Mouse (Mus musculus) lung, postnatal 0 days (tissue): ENCODE measurements around the gene Serpine2.

Source experiments
- CTCF ChIP-seq: IDR thresholded peaks from 2 replicates; pipeline ENCODE4 v1.5.1; 2016; ENCODE audit warnings: antibody characterized with exemption, mild to moderate bottlenecking
- EP300 ChIP-seq: IDR thresholded peaks from 2 replicates; pipeline ENCODE4 v1.6.1; 2016; ENCODE audit warnings: antibody characterized with exemption, mild to moderate bottlenecking, control low read depth

DNA sequence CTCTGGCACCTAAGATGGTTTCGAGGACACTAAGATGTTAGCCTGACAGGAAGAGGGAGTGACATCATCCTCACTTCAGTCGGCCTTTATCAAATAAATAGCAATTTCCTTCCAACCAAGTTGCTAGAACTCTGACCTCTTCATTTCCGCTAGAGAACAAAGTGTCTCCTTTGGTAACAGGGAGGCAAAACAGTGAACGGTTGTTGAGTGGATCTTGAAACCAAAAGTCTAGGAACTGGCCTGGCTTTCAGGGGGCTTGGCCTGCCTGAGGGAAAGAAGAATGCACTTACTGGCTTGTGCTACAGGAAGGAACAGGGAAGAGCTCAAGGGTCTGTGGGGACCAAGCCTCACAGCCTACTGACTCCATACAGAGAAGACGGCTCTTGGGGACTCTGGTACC lies 109.8 kb downstream of the Serpine2 start:
- TF ChIP-seq CTCF (no peak), EP300 (peak; percentile 92)
